Mouse (Mus musculus): ENCODE data around the gene Acadl.

- TF ChIP-seq CTCF (IDR thresholded peaks at IDR 0.05; ENCODE audit: low read depth) = no peak
- no peak for TF ChIP-seq EP300 (IDR thresholded peaks at IDR 0.05; ENCODE audit: low read depth)
These were observed 24.1 kb upstream of the Acadl start for GRCm38 (mm10) chr1:66887175-66887574.

Measured in heart, postnatal 0 days (tissue).